Mouse (Mus musculus): Measurements from ENCODE around the gene Abhd17b. TPM values are rescaled to one million over a fixed set of nuclear protein-coding genes. Genes with fewer than 3 reads are reported as not detected.
A peak's percentile ranks its signal among the peaks of the same experiment; 100 is the strongest.

The Abhd17b gene
- total RNA-seq, 2 experiments from 2014 or later = 20.7 to 23.0 TPM

- DNase-seq = no peak
- intact Hi-C loops (cut with DNase I; ENCODE audit: low total_unique reads) = loop anchor here (10.0 kb wide), 1 partner anchor 70 kb away; no protein-coding TSS in a partner anchor
Observed at GRCm38 (mm10) chr19:21645301-21645700, 7.7 kb upstream of the Abhd17b start.

- no peak for DNase-seq
- intact Hi-C loops (cut with DNase I; ENCODE audit: low total_unique reads) = loop anchor here (10.0 kb wide), 1 partner anchor 71 kb away; no protein-coding TSS in a partner anchor
Observed at GRCm38 (mm10) chr19:21646142-21646541, 6.8 kb upstream of the Abhd17b start.

- DNase-seq = no peak
- intact Hi-C loops (cut with DNase I; ENCODE audit: low total_unique reads) = no loop called here
Observed at GRCm38 (mm10) chr19:21651664-21652063, 1.3 kb upstream of the Abhd17b start.

- DNase-seq = peak; percentile 97
- intact Hi-C loops (cut with DNase I; ENCODE audit: low total_unique reads) = no loop called here
Observed at GRCm38 (mm10) chr19:21652285-21653171, 457 bp upstream of the Abhd17b start, which contains the start of gene 1110059E24Rik. Gene 1110059E24Rik, minus strand, starts transcription at chr19:21652976.

GRCm38 (mm10) chr19:21654788-21655187, 1.8 kb downstream of the Abhd17b start:
- intact Hi-C loops (cut with DNase I; ENCODE audit: low total_unique reads) = no loop called here
- no peak for DNase-seq

- intact Hi-C loops (cut with DNase I; ENCODE audit: low total_unique reads) = no loop called here
Observed at GRCm38 (mm10) chr19:21660734-21661133, 7.7 kb downstream of the Abhd17b start.

GRCm38 (mm10) chr19:21663756-21664456, 10.9 kb downstream of the Abhd17b start:
- intact Hi-C loops (cut with DNase I; ENCODE audit: low total_unique reads) = no loop called here
- no peak for DNase-seq

More at GRCm38 (mm10) chr19:21660734-21661133, 7.7 kb downstream of the Abhd17b start:
- DNase-seq = no peak

GRCm38 (mm10) chr19:21669650-21670049, 16.7 kb downstream of the Abhd17b start:
- intact Hi-C loops (cut with DNase I; ENCODE audit: low total_unique reads) = no loop called here
- no peak for DNase-seq

GRCm38 (mm10) chr19:21674354-21675096, 21.5 kb downstream of the Abhd17b start:
- no peak for DNase-seq
- intact Hi-C loops (cut with DNase I; ENCODE audit: low total_unique reads) = no loop called here

GRCm38 (mm10) chr19:21680091-21680490, 27.1 kb downstream of the Abhd17b start:
- intact Hi-C loops (cut with DNase I; ENCODE audit: low total_unique reads) = no loop called here
- no peak for DNase-seq

GRCm38 (mm10) chr19:21680986-21681385, 28.0 kb downstream of the Abhd17b start:
- no peak for DNase-seq
- intact Hi-C loops (cut with DNase I; ENCODE audit: low total_unique reads) = no loop called here

GRCm38 (mm10) chr19:21713260-21714031, 60.5 kb downstream of the Abhd17b start:
- intact Hi-C loops (cut with DNase I; ENCODE audit: low total_unique reads) = no loop called here
- DNase-seq = peak; percentile 15

- intact Hi-C loops (cut with DNase I; ENCODE audit: low total_unique reads) = no loop called here
- no peak for DNase-seq
Observed at GRCm38 (mm10) chr19:21714278-21714883, 61.4 kb downstream of the Abhd17b start.

GRCm38 (mm10) chr19:21715005-21715442, 62.0 kb downstream of the Abhd17b start:
- DNase-seq = no peak
- intact Hi-C loops (cut with DNase I; ENCODE audit: low total_unique reads) = no loop called here

GRCm38 (mm10) chr19:21715515-21715914, 62.5 kb downstream of the Abhd17b start:
- intact Hi-C loops (cut with DNase I; ENCODE audit: low total_unique reads) = no loop called here
- no peak for DNase-seq

- no peak for DNase-seq
Observed at GRCm38 (mm10) chr19:21716456-21716855, 63.5 kb downstream of the Abhd17b start.

GRCm38 (mm10) chr19:21719206-21719605, 66.2 kb downstream of the Abhd17b start:
- intact Hi-C loops (cut with DNase I; ENCODE audit: low total_unique reads) = no loop called here
- no peak for DNase-seq

More at GRCm38 (mm10) chr19:21716456-21716855, 63.5 kb downstream of the Abhd17b start:
- intact Hi-C loops (cut with DNase I; ENCODE audit: low total_unique reads) = no loop called here

- no peak for DNase-seq
- intact Hi-C loops (cut with DNase I; ENCODE audit: low total_unique reads) = no loop called here
Observed at GRCm38 (mm10) chr19:21720950-21721349, 68.0 kb downstream of the Abhd17b start.

Data from gastrocnemius, postnatal 14 days (tissue).